Mouse (Mus musculus) CH12.LX (cell line): Measurements from ENCODE around the gene Klhl23. TPM values are rescaled to one million over a fixed set of nuclear protein-coding genes. Genes with fewer than 3 reads are reported as not detected.

ENCODE experiments used
- DNase-seq: peaks from one replicate; pipeline ENCODE4 v3.0.0-alpha.2; 2013; ENCODE audit errors: extremely low read depth
- H3K27ac ChIP-seq: 2 replicates; pipeline ENCODE4 v1.5.1; 2012; ENCODE audit warnings: low read depth, mild to moderate bottlenecking, control low read depth, moderate library complexity; ENCODE audit not compliant: insufficient read depth
- H3K27me3 ChIP-seq: replicated peaks from 2 replicates; pipeline ENCODE3; 2012; ENCODE audit warnings: inconsistent platforms
- H3K36me3 ChIP-seq, 2 experiments: replicated peaks in 1 of 2; 2 replicates each; pipeline versions ENCODE3 to v1.6.1; 2012; ENCODE audit warnings: inconsistent platforms in 1 of 2, low read length in 1 of 2, mild to moderate bottlenecking in 1 of 2, mixed read lengths in 1 of 2, moderate library complexity in 1 of 2; ENCODE audit not compliant: control insufficient read depth in 1 of 2, insufficient read depth in 1 of 2
- H3K4me1 ChIP-seq, 2 experiments: 2 replicates each; pipeline ENCODE4 v1.6.1; 2012; ENCODE audit warnings: inconsistent platforms in 1 of 2, moderate library complexity in 1 of 2; ENCODE audit not compliant: insufficient read depth in 2 of 2, control insufficient read depth in 1 of 2
- H3K4me2 ChIP-seq: 2 replicates; pipeline ENCODE4 v1.6.1; 2012; ENCODE audit warnings: low read depth, mild to moderate bottlenecking, control low read depth; ENCODE audit not compliant: poor library complexity, insufficient read depth, severe bottlenecking
- H3K4me3 ChIP-seq, 3 experiments: fragments of 150-350 bp in 1 of 3; sonication (generic) in 1 of 3; replicated peaks in 1 of 3; 2 replicates each; pipeline versions ENCODE3 to v1.5.1; 2011 to 2012; ENCODE audit warnings: low read depth in 2 of 3, low read length in 2 of 3, mild to moderate bottlenecking in 2 of 3, moderate library complexity in 2 of 3, control low read depth in 1 of 3, improper control_type of control experiment in 1 of 3, inconsistent platforms in 1 of 3, mixed read lengths in 1 of 3; ENCODE audit not compliant: poor library complexity in 1 of 3
- H3K79me2 ChIP-seq: replicated peaks from 2 replicates; pipeline ENCODE4 v1.6.1; 2012; ENCODE audit warnings: mild to moderate bottlenecking, moderate library complexity; ENCODE audit not compliant: control insufficient read depth, poor library complexity, insufficient read depth, severe bottlenecking; ENCODE audit errors: extremely low read depth
- H3K9ac ChIP-seq: 2 replicates; pipeline ENCODE4 v1.6.1; 2012; ENCODE audit warnings: low read depth, mild to moderate bottlenecking, control low read depth, moderate library complexity; ENCODE audit not compliant: insufficient read depth
- H3K9me3 ChIP-seq: replicated peaks from 2 replicates; pipeline ENCODE3; 2012; ENCODE audit warnings: low read length, inconsistent platforms, mixed read lengths
- BHLHE40 ChIP-seq: IDR thresholded peaks from 2 replicates; pipeline ENCODE4 v1.6.1; 2011; ENCODE audit warnings: mild to moderate bottlenecking, low read depth, low read length, improper control_type of control experiment
- CHD1 ChIP-seq: IDR thresholded peaks from 2 replicates; pipeline ENCODE4 v1.6.1; 2012; ENCODE audit warnings: low read depth, low read length, improper control_type of control experiment, inconsistent platforms
- ELF1 ChIP-seq: IDR thresholded peaks from 2 replicates; pipeline ENCODE4 v1.6.1; 2014; ENCODE audit warnings: low read depth, mild to moderate bottlenecking, inconsistent platforms, low read length, improper control_type of control experiment
- ETS1 ChIP-seq: conservative IDR thresholded peaks from 2 replicates; pipeline ENCODE4 v1.6.1; 2012; ENCODE audit warnings: low read depth, mild to moderate bottlenecking, inconsistent platforms, low read length, improper control_type of control experiment, moderate library complexity
- HCFC1 ChIP-seq: IDR thresholded peaks from 2 replicates; pipeline ENCODE4 v1.6.1; 2012; ENCODE audit warnings: low read depth, mild to moderate bottlenecking, inconsistent platforms, low read length, improper control_type of control experiment
- IRF4 ChIP-seq: IDR thresholded peaks from 2 replicates; pipeline ENCODE4 v1.6.1; 2014; ENCODE audit warnings: low read depth, mild to moderate bottlenecking, inconsistent platforms, low read length, improper control_type of control experiment
- JUN ChIP-seq: IDR thresholded peaks from 2 replicates; pipeline ENCODE4 v1.6.1; 2011; ENCODE audit warnings: low read depth, mild to moderate bottlenecking, low read length, improper control_type of control experiment, moderate library complexity; ENCODE audit not compliant: insufficient read depth
- JUND ChIP-seq: conservative IDR thresholded peaks from 2 replicates; pipeline ENCODE4 v1.6.1; 2011; ENCODE audit warnings: low read depth, low read length, improper control_type of control experiment
- KAT2A ChIP-seq: IDR thresholded peaks from 2 replicates; pipeline ENCODE4 v1.6.1; 2012; ENCODE audit warnings: low read length, improper control_type of control experiment, inconsistent platforms; ENCODE audit not compliant: insufficient replicate concordance
- MAFK ChIP-seq: IDR thresholded peaks from 2 replicates; pipeline ENCODE4 v1.6.1; 2011; ENCODE audit warnings: low read length, improper control_type of control experiment; ENCODE audit not compliant: insufficient replicate concordance
- MAX ChIP-seq: IDR thresholded peaks from 2 replicates; pipeline ENCODE4 v1.6.1; 2011; ENCODE audit warnings: low read length, improper control_type of control experiment
- MXI1 ChIP-seq: IDR thresholded peaks from 2 replicates; pipeline ENCODE4 v1.6.1; 2011; ENCODE audit warnings: mild to moderate bottlenecking, low read depth, low read length, improper control_type of control experiment
- NELFE ChIP-seq: IDR thresholded peaks from 2 replicates; pipeline ENCODE4 v1.6.1; 2011; ENCODE audit warnings: low read depth, low read length, improper control_type of control experiment
- NRF1 ChIP-seq: IDR thresholded peaks from 2 replicates; pipeline ENCODE4 v1.6.1; 2014; ENCODE audit warnings: low read depth, mild to moderate bottlenecking, inconsistent platforms, low read length, improper control_type of control experiment, moderate library complexity
- PAX5 ChIP-seq: IDR thresholded peaks from 2 replicates; pipeline ENCODE4 v1.6.1; 2012; ENCODE audit warnings: low read length, inconsistent platforms, mixed read lengths
- POLR2A ChIP-seq: IDR thresholded peaks from 2 replicates; pipeline ENCODE4 v1.6.1; 2011; ENCODE audit warnings: low read depth, mild to moderate bottlenecking, improper control_type of control experiment, low read length
- POLR2AphosphoS2 ChIP-seq: IDR thresholded peaks from 2 replicates; pipeline ENCODE4 v1.6.1; 2011; ENCODE audit warnings: low read depth, low read length, improper control_type of control experiment
- SIN3A ChIP-seq: IDR thresholded peaks from 2 replicates; pipeline ENCODE4 v1.6.1; 2012; ENCODE audit warnings: low read length, improper control_type of control experiment, inconsistent platforms
- SMC3 ChIP-seq: IDR thresholded peaks from 2 replicates; pipeline ENCODE4 v1.6.1; 2011; ENCODE audit warnings: low read depth, low read length, improper control_type of control experiment
- TBP ChIP-seq: conservative IDR thresholded peaks from 2 replicates; pipeline ENCODE4 v1.6.1; 2011; ENCODE audit warnings: low read depth, low read length, improper control_type of control experiment
- TCF12 ChIP-seq: IDR thresholded peaks from 2 replicates; pipeline ENCODE4 v1.6.1; 2014; ENCODE audit warnings: low read depth, mild to moderate bottlenecking, inconsistent platforms, low read length, improper control_type of control experiment
- UBTF ChIP-seq: IDR thresholded peaks from 2 replicates; pipeline ENCODE4 v1.6.1; 2012; ENCODE audit warnings: low read depth, mild to moderate bottlenecking, inconsistent platforms, low read length, improper control_type of control experiment, moderate library complexity
- USF1 ChIP-seq: IDR thresholded peaks from 2 replicates; pipeline ENCODE4 v1.6.1; 2014; ENCODE audit warnings: low read depth, mild to moderate bottlenecking, inconsistent platforms, low read length, improper control_type of control experiment
- USF2 ChIP-seq: conservative IDR thresholded peaks from 2 replicates; pipeline ENCODE4 v1.6.1; 2011; ENCODE audit warnings: low read depth, low read length, improper control_type of control experiment
- ZC3H11A ChIP-seq: IDR thresholded peaks from 2 replicates; pipeline ENCODE4 v1.6.1; 2012; ENCODE audit warnings: low read depth, mild to moderate bottlenecking, inconsistent platforms, low read length, improper control_type of control experiment
- ZKSCAN1 ChIP-seq: IDR thresholded peaks from 2 replicates; pipeline ENCODE4 v1.6.1; 2012; ENCODE audit warnings: low read depth, inconsistent platforms, low read length, improper control_type of control experiment, borderline replicate concordance
- ZMIZ1 ChIP-seq: IDR thresholded peaks from 2 replicates; pipeline ENCODE4 v1.6.1; 2012; ENCODE audit warnings: low read depth, mild to moderate bottlenecking, inconsistent platforms, low read length, improper control_type of control experiment
- ZNF384 ChIP-seq: IDR thresholded peaks from 2 replicates; pipeline ENCODE4 v1.6.1; 2012; ENCODE audit warnings: low read depth, low read length, improper control_type of control experiment, inconsistent platforms
- dilution Hi-C: fragments of 300-500 bp; cut with MboI; formaldehyde crosslinking; loops from 2 replicates; pipeline ENCODE4 v1.14.3; 2020; ENCODE audit warnings: low sequenced_read_pairs; ENCODE audit not compliant: extremely low pct_unique_long_range_greater_than_20kb, extremely low pct_ligation_motif_present
- in situ Hi-C: fragments of 300-500 bp; cut with MboI; formaldehyde crosslinking; loops from 3 replicates; pipeline ENCODE4 v1.14.3; 2019; ENCODE audit warnings: low sequenced_read_pairs, low pct_ligation_motif_present, low pct_unique_long_range_greater_than_20kb, mixed read lengths
- polyA plus RNA-seq: library from polyadenylated mRNA; unstranded; fragments of >175 nt; gene quantifications from 2 replicates; pipeline ENCODE4 v1.2.1, GENCODE M21; 2012; ENCODE audit warnings: low read depth; ENCODE audit not compliant: insufficient read length
- total RNA-seq, 2 experiments: library from RNA; depleted of rRNA; stranded (reverse); fragments of 300-350 nt in 1 of 2; fragments of >200 nt in 1 of 2; gene quantifications; 2 replicates each; pipeline ENCODE4 v1.2.3; 2012 to 2014

Klhl23 gene
- total and polyA plus RNA-seq, 3 experiments, result 0.05 to 0.34 (median 0.09) TPM

- no peaks in the 10 kb centered on the region for H3K9me3 ChIP-seq
- TF ChIP-seq ZKSCAN1 (no peak), KAT2A (no peak), SMC3 (no peak), JUND (no peak), USF2 (no peak), MXI1 (no peak), UBTF (no peak), BHLHE40 (no peak), SIN3A (no peak), HCFC1 (no peak), CHD1 (no peak), POLR2AphosphoS2 (no peak), NRF1 (no peak), ZMIZ1 (no peak)
- peaks cover 10 to 29% of the 10 kb centered on the region in 2 experiments for H3K36me3 ChIP-seq
- peak overlapping the region; percentile 41 for H3K4me2 ChIP-seq
- H3K4me1 ChIP-seq, result peaks cover 0 to 16% of the 10 kb centered on the region in 2 experiments; a peak in 1 of 4 replicates
- no peak for DNase-seq
- peak overlapping the region; percentile 68 for H3K9ac ChIP-seq
- H3K79me2 ChIP-seq, result no peaks in the 10 kb centered on the region
- in situ Hi-C loops, result loop anchor here (25.0 kb wide), 1 partner anchor 152 kb away; the partner anchor contains the start of gene Bbs5
- peak overlapping the region; percentile 76 to 86 (median 81) for H3K4me3 ChIP-seq
- dilution Hi-C loops, result no loop called here
- H3K27me3 ChIP-seq, result no peaks in the 10 kb centered on the region
- H3K27ac ChIP-seq, result no peak overlapping the region
These were observed 32.8 kb upstream of the Klhl23 start for GRCm38 (mm10) chr2:69788974-69789373.

DNA sequence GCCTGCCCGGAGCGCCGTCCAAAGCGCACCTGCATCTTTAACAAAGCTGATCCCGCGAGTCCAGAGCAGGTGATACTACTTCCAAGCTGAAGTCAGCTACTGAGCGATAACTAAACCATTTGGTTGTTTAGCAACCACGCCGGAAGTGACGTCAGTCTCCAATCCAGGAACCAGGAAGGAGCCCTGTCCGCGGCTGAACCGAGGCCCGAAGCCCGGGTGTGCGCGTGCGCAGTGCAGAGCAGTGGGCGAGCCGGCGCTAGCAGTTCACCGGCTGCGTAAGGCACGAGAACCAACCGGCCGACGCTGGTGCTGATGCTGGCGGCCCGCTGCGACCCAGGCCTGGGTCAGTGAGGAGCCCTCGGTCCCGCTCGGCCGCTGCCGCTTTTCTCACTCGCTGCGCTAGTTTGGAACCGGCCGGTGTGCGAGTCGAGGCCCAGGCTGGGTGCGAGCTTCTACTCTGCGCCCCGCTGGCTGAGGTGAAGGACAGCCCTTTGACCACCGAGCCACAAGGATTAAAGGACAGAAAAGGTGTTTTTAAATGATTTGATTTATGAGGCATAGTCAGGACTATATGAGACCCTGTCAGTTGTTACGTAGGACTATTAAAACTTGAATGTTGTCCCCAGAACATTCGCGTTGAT lies 32.2 kb upstream of the Klhl23 start, which contains the start of the genes Ccdc173 and Phospho2:
Ccdc173 (minus strand) TSS at position 147 of the 641 bp plus-strand sequence.
Phospho2 (plus strand) TSS at position 195 of the 641 bp plus-strand sequence.
- Histone ChIP-seq H3K9ac (peak within 1 kb of the TSS; percentile 77), H3K27me3 (no peaks in the 10 kb centered on the region), H3K36me3 (peaks cover 10 to 26% of the 10 kb centered on the region in 2 experiments), H3K79me2 (no peaks in the 10 kb centered on the region), H3K4me1 (peaks cover 0 to 16% of the 10 kb centered on the region in 2 experiments; a peak in 1 of 4 replicates), H3K27ac (peak within 1 kb of the TSS; percentile 23; the same call in 1 of the 2 replicates), H3K9me3 (no peaks in the 10 kb centered on the region), H3K4me2 (peak within 1 kb of the TSS; percentile 77), H3K4me3 (peak within 1 kb of the TSS; percentile 76 to 86 (median 81))
- dilution Hi-C loops (no loop called here), in situ Hi-C loops (loop anchor here (25.0 kb wide), 1 partner anchor 152 kb away; the partner anchor contains the start of gene Bbs5)
- DNase-seq, result peak; percentile 99
- TF ChIP-seq SMC3, result no peak
- TF ChIP-seq NELFE, result peak; percentile 83
- peak; percentile 41 for TF ChIP-seq IRF4
- TF ChIP-seq MXI1, result peak; percentile 76; the same call in 1 of the 2 replicates
- TF ChIP-seq MAFK, result no peak
- peak; percentile 74; the same call in 1 of the 2 replicates for TF ChIP-seq UBTF
- no peak for TF ChIP-seq PAX5
- TF ChIP-seq KAT2A, result 0 out of 2 replicates have a peak, but pooled peaks have one; percentile 41
- TF ChIP-seq ETS1, result 0 out of 2 replicates have a peak, but pooled peaks have one; percentile 21
- peak; percentile 88 for TF ChIP-seq POLR2A
- no peak for TF ChIP-seq USF2
- peak; percentile 93 for TF ChIP-seq ZMIZ1
- TF ChIP-seq ZNF384, result no peak
- peak; percentile 81 for TF ChIP-seq HCFC1
- TF ChIP-seq TCF12, result peak; percentile 75
- peak; percentile 82 for TF ChIP-seq JUN
- TF ChIP-seq SIN3A, result peak; percentile 92
- TF ChIP-seq POLR2AphosphoS2, result peak; percentile 62; the same call in 1 of the 2 replicates
- TF ChIP-seq TBP, result peak; percentile 38; the same call in 1 of the 2 replicates
- TF ChIP-seq MAX, result no peak; the same call in 1 of the 2 replicates
- TF ChIP-seq USF1, result no peak
- TF ChIP-seq JUND, result peak; percentile 82
- TF ChIP-seq ELF1, result peak; percentile 100
- peak; percentile 94 for TF ChIP-seq NRF1
- TF ChIP-seq ZC3H11A, result no peak
